Mouse (Mus musculus) forebrain, postnatal 0 days (tissue): ENCODE results near the gene Tgfa. TPM values are rescaled to one million over a fixed set of nuclear protein-coding genes. Genes with fewer than 3 reads are reported as not detected.
A peak's percentile ranks its signal among the peaks of the same experiment; 100 is the strongest.

ENCODE experiments used
- ATAC-seq: fragments of 200-750 bp; cut with Nextera tagmentation; 2 replicates; pipeline ENCODE4 v1.8.0; 2017; ENCODE audit warnings: mild to moderate bottlenecking, moderate library complexity
- DNase-seq: peaks from one replicate; pipeline ENCODE4 v3.0.0-alpha.2; 2015
- H3K27ac ChIP-seq: fragments of 300-500 bp; sonication (generic); 2 replicates; pipeline ENCODE4 v1.5.1; 2014; ENCODE audit warnings: low read depth, mild to moderate bottlenecking, antibody characterized with exemption, low read length, moderate library complexity, mixed read lengths
- H3K27me3 ChIP-seq: fragments of 300-500 bp; sonication (generic); 2 replicates; pipeline ENCODE4 v1.6.1; 2014; ENCODE audit warnings: mild to moderate bottlenecking, low read length, mixed read lengths; ENCODE audit not compliant: insufficient read depth
- H3K36me3 ChIP-seq: fragments of 300-500 bp; sonication (generic); 2 replicates; pipeline ENCODE4 v1.6.1; 2014; ENCODE audit warnings: mild to moderate bottlenecking, moderate library complexity; ENCODE audit not compliant: insufficient read depth
- H3K4me1 ChIP-seq: fragments of 300-500 bp; sonication (generic); 2 replicates; pipeline ENCODE4 v1.6.1; 2014; ENCODE audit warnings: antibody characterized with exemption; ENCODE audit not compliant: insufficient read depth
- H3K4me2 ChIP-seq: fragments of 300-500 bp; sonication (generic); 2 replicates; pipeline ENCODE4 v1.6.1; 2014; ENCODE audit warnings: low read depth, mild to moderate bottlenecking, moderate library complexity
- H3K4me3 ChIP-seq: fragments of 300-500 bp; sonication (generic); 2 replicates; pipeline ENCODE4 v1.5.1; 2014; ENCODE audit warnings: low read depth, low read length, mixed read lengths
- H3K9ac ChIP-seq: fragments of 300-500 bp; sonication (generic); 2 replicates; pipeline ENCODE4 v1.6.1; 2014; ENCODE audit warnings: mild to moderate bottlenecking
- H3K9me3 ChIP-seq: fragments of 300-500 bp; sonication (generic); 2 replicates; pipeline ENCODE4 v1.6.1; 2016; ENCODE audit warnings: low read length
- CTCF ChIP-seq: sonication (generic); IDR thresholded peaks from 2 replicates; pipeline ENCODE4 v1.5.1; 2016; ENCODE audit warnings: antibody characterized with exemption, control low read depth, low read depth
- WGBS: fragments of 180-500 bp; shearing (Covaris S2); extraction: QIAGEN DNeasy Blood & Tissue Kit; methylation state at CpG from one replicate; pipeline ENCODE4 v1.1.7; 2014; 5-methylcytosine and 5-hydroxymethylcytosine counted together
- polyA plus RNA-seq: library from polyadenylated mRNA; unstranded; fragments of >200 nt; fragmentation: Nextera tagmentation; extraction: Ambion mirVana; gene quantifications from 2 replicates; pipeline ENCODE4 v1.2.1, GENCODE M21; 2015
- total RNA-seq: library from RNA; depleted of rRNA; stranded (reverse); fragments of >200 nt; gene quantifications from 2 replicates; pipeline ENCODE4 v1.2.3, GENCODE M21; 2014

Gene Tgfa
- total and polyA plus RNA-seq, 2 experiments from 2014 or later = 29.9 to 49.5 TPM

GRCm38 (mm10) chr6:86157253-86158234 lies 37.5 kb upstream of the Tgfa start:
- WGBS = 50% methylated on average over 17 of the region's 17 CpGs
- Histone ChIP-seq H3K4me1 (peaks cover 4% of the 10 kb centered on the region; the same call in 1 of the 2 replicates), H3K27ac (no peak overlapping the region), H3K27me3 (no peaks in the 10 kb centered on the region), H3K4me3 (no peak overlapping the region), H3K4me2 (no peak overlapping the region), H3K36me3 (no peaks in the 10 kb centered on the region), H3K9ac (no peak overlapping the region), H3K9me3 (no peaks in the 10 kb centered on the region)
- no peak for TF ChIP-seq CTCF
- ATAC-seq (peak; percentile 45), DNase-seq (peak; percentile 28)

DNA sequence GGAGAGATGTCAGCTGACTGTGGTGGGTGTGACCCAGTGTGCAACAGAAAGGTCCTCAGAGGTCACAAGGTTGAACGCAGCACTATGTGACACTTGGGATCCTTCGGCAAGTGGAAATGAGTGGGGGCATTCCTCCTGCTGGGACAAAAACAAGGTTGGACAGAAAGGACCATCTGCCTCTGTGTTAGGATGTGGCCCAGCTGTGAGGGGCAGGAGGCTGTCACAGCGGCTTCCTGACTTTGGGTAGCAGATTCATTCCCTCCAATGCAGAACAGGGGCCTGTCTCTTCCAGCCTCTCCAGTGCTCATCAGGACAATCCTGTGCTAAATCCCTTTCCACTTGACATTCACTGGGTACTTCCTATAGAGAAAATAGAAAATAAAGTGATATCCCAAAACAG lies 34.1 kb upstream of the Tgfa start:
- H3K4me3 ChIP-seq = no peak overlapping the region
- WGBS = 69% methylated on average over 3 of the region's 3 CpGs
- no peak overlapping the region for H3K4me2 ChIP-seq
- H3K36me3 ChIP-seq = no peaks in the 10 kb centered on the region
- H3K4me1 ChIP-seq = peaks cover 4% of the 10 kb centered on the region; the same call in 1 of the 2 replicates
- no peak for TF ChIP-seq CTCF
- no peaks in the 10 kb centered on the region for H3K9me3 ChIP-seq
- H3K27ac ChIP-seq = no peak overlapping the region
- no peak for DNase-seq
- no peaks in the 10 kb centered on the region for H3K27me3 ChIP-seq
- ATAC-seq = no peak
- H3K9ac ChIP-seq = no peak overlapping the region

DNA sequence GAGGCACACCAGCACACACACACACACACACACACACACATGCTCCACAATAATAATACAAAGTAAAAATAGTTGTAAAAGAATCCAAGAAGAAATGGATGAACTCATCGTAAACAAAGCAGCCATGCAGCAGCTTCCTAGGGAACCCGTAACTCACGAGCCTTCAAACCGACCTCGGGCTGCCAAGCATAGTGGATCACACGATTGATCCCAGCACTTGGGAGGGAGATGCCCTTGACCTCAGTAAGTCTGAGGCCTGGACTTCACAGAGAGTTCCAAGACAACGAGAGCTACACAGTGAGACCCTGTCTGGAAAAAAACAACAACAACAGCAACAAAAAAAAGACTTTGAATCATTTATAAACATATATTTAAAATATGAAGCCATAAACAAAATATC lies 33.4 kb upstream of the Tgfa start:
- peaks cover 4% of the 10 kb centered on the region; the same call in 1 of the 2 replicates for H3K4me1 ChIP-seq
- no peak overlapping the region for H3K4me2 ChIP-seq
- ATAC-seq (no peak), DNase-seq (no peak)
- WGBS = 62% methylated on average over 7 of the region's 7 CpGs
- H3K9me3 ChIP-seq = no peaks in the 10 kb centered on the region
- no peak overlapping the region for H3K4me3 ChIP-seq
- no peak overlapping the region for H3K9ac ChIP-seq
- no peaks in the 10 kb centered on the region for H3K27me3 ChIP-seq
- H3K27ac ChIP-seq = no peak overlapping the region
- no peaks in the 10 kb centered on the region for H3K36me3 ChIP-seq
- TF ChIP-seq CTCF = no peak

GRCm38 (mm10) chr6:86164028-86164427 lies 31.0 kb upstream of the Tgfa start:
- WGBS = 38% methylated on average over 3 of the region's 3 CpGs
- no peaks in the 10 kb centered on the region for H3K4me1 ChIP-seq
- H3K27ac ChIP-seq = no peak overlapping the region
- H3K27me3 ChIP-seq = no peaks in the 10 kb centered on the region
- ATAC-seq (no peak), DNase-seq (no peak)
- H3K4me2 ChIP-seq = no peak overlapping the region
- no peaks in the 10 kb centered on the region for H3K36me3 ChIP-seq
- no peak for TF ChIP-seq CTCF
- no peak overlapping the region for H3K4me3 ChIP-seq
- H3K9me3 ChIP-seq = no peaks in the 10 kb centered on the region
- no peak overlapping the region for H3K9ac ChIP-seq

DNA sequence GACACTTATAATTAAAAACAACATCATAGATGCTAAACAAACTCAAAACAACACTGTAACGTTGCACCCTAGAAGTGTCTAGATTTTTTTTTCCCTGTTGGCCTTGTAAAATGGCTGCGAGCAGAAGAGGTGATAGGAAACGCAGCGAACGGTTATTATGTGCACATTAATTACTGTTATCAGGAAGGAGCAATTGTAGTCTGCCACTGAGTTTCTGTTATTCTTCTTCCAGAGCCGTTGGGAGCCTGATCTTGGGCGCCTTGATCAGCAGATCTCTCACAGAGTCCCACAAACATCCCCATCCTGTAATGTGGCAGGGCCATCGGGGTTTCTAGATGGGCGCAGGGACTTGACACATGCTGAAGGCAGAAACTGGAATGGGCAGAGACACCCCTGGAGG lies 28.6 kb upstream of the Tgfa start:
- no peak overlapping the region for H3K4me2 ChIP-seq
- H3K9me3 ChIP-seq = no peaks in the 10 kb centered on the region
- H3K4me1 ChIP-seq = no peaks in the 10 kb centered on the region
- no peak for ATAC-seq
- TF ChIP-seq CTCF = no peak
- no peak for DNase-seq
- H3K27me3 ChIP-seq = no peaks in the 10 kb centered on the region
- no peak overlapping the region for H3K27ac ChIP-seq
- H3K4me3 ChIP-seq = no peak overlapping the region
- WGBS = 76% methylated on average over 9 of the region's 9 CpGs
- no peaks in the 10 kb centered on the region for H3K36me3 ChIP-seq
- no peak overlapping the region for H3K9ac ChIP-seq

GRCm38 (mm10) chr6:86167851-86168250 lies 27.2 kb upstream of the Tgfa start:
- Histone ChIP-seq H3K4me3 (no peak overlapping the region), H3K9me3 (no peaks in the 10 kb centered on the region), H3K36me3 (no peaks in the 10 kb centered on the region), H3K27me3 (no peaks in the 10 kb centered on the region), H3K27ac (no peak overlapping the region), H3K9ac (no peak overlapping the region), H3K4me2 (no peak overlapping the region), H3K4me1 (no peaks in the 10 kb centered on the region)
- no peak for TF ChIP-seq CTCF
- DNase-seq (no peak), ATAC-seq (peak; percentile 54)
- 52% methylated on average over 5 of the region's 5 CpGs for WGBS

DNA sequence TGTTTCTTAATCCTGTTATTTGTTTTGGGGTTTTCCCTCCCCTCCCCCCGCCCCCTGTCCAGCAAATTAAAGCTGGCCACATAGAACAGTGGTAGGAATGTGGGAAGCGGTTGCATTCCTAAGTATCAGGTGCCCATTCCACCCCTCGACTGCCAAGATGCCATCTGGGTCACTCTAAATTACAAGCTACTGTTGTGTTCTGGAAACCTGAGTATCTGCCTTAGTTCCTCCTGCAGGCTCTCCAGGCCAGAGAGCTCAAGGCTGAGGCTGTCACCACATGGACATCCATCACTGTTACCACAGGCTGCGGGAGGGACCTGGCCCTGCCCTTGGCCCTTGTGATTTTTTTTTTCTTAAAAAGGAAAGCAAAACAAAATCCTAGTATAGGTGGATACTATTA lies 25.9 kb upstream of the Tgfa start:
- Histone ChIP-seq H3K36me3 (no peaks in the 10 kb centered on the region), H3K27ac (no peak overlapping the region), H3K4me2 (no peak overlapping the region), H3K4me1 (no peaks in the 10 kb centered on the region), H3K9ac (no peak overlapping the region), H3K4me3 (no peak overlapping the region), H3K9me3 (no peaks in the 10 kb centered on the region), H3K27me3 (no peaks in the 10 kb centered on the region)
- ATAC-seq = no peak
- DNase-seq = no peak
- TF ChIP-seq CTCF = no peak
- WGBS = 70% methylated on average over 4 of the region's 4 CpGs
